Mouse (Mus musculus) hindbrain, embryonic 16.5 days (tissue): ENCODE results near the gene Ankrd44. TPM values are rescaled to one million over a fixed set of nuclear protein-coding genes. Genes with fewer than 3 reads are reported as not detected.

Source experiments
- ATAC-seq: fragments of 200-750 bp; cut with Nextera tagmentation; 2 replicates; pipeline ENCODE4 v1.8.0; 2017; ENCODE audit warnings: moderate TSS enrichment, moderate library complexity
- H3K27ac ChIP-seq: fragments of 300-500 bp; sonication (generic); 2 replicates; pipeline ENCODE4 v1.5.1; 2014; ENCODE audit warnings: low read depth, mild to moderate bottlenecking, control low read depth, low read length, moderate library complexity
- H3K27me3 ChIP-seq: fragments of 300-500 bp; sonication (generic); replicated peaks from 2 replicates; pipeline ENCODE4 v1.6.1; 2014; ENCODE audit warnings: low read length; ENCODE audit not compliant: control insufficient read depth, insufficient read depth
- H3K36me3 ChIP-seq: fragments of 300-500 bp; sonication (generic); 2 replicates; pipeline ENCODE4 v1.6.1; 2014; ENCODE audit warnings: mild to moderate bottlenecking, low read length, moderate library complexity, mixed read lengths; ENCODE audit not compliant: control insufficient read depth, insufficient read depth
- H3K4me1 ChIP-seq: fragments of 300-500 bp; sonication (generic); 2 replicates; pipeline ENCODE4 v1.6.1; 2014; ENCODE audit warnings: low read depth, low read length; ENCODE audit not compliant: control insufficient read depth, insufficient read depth
- H3K4me2 ChIP-seq: fragments of 300-500 bp; sonication (generic); 2 replicates; pipeline ENCODE4 v1.6.1; 2014; ENCODE audit warnings: mild to moderate bottlenecking, low read length, control low read depth, moderate library complexity
- H3K4me3 ChIP-seq: fragments of 300-500 bp; sonication (generic); 2 replicates; pipeline ENCODE4 v1.5.1; 2014; ENCODE audit warnings: mild to moderate bottlenecking, low read length, control low read depth, moderate library complexity
- H3K9ac ChIP-seq: fragments of 300-500 bp; sonication (generic); 2 replicates; pipeline ENCODE4 v1.6.1; 2014; ENCODE audit warnings: low read depth, mild to moderate bottlenecking, control low read depth, low read length, moderate library complexity
- H3K9me3 ChIP-seq: fragments of 300-500 bp; sonication (generic); 2 replicates; pipeline ENCODE4 v1.6.1; 2014; ENCODE audit warnings: mild to moderate bottlenecking, low read length, moderate library complexity; ENCODE audit not compliant: control insufficient read depth
- WGBS: fragments of 180-500 bp; shearing (Covaris S2); extraction: QIAGEN DNeasy Blood & Tissue Kit; methylation state at CpG from one replicate; pipeline ENCODE4 v1.1.7; 2014; 5-methylcytosine and 5-hydroxymethylcytosine counted together
- polyA plus RNA-seq: library from polyadenylated mRNA; unstranded; fragments of >200 nt; fragmentation: Nextera tagmentation; extraction: Ambion mirVana; gene quantifications from 2 replicates; pipeline ENCODE4 v1.2.1, GENCODE M21; 2015

Ankrd44 gene
- polyA plus RNA-seq, 1 experiment from 2014 or later: 19.5 TPM

- no peak overlapping the region for H3K9ac ChIP-seq
- no peak overlapping the region for H3K4me2 ChIP-seq
- no peaks in the 10 kb centered on the region for H3K36me3 ChIP-seq
- no peak overlapping the region for H3K4me3 ChIP-seq
- H3K4me1 ChIP-seq: peaks cover 4% of the 10 kb centered on the region; the same call in 1 of the 2 replicates
- no peak overlapping the region for H3K27ac ChIP-seq
- H3K27me3 ChIP-seq: no peaks in the 10 kb centered on the region
- H3K9me3 ChIP-seq: no peaks in the 10 kb centered on the region
- ATAC-seq: no peak
Measured at GRCm38 (mm10) chr1:54913063-54913335, 13.2 kb downstream of the Ankrd44 start.

GRCm38 (mm10) chr1:54912290-54913062 is 13.7 kb downstream of the Ankrd44 start:
- no peak overlapping the region for H3K9ac ChIP-seq
- no peak overlapping the region for H3K27ac ChIP-seq
- peaks cover 4% of the 10 kb centered on the region; the same call in 1 of the 2 replicates for H3K4me1 ChIP-seq
- 0 out of 2 replicates have a peak, but pooled peaks have one; percentile 31 for ATAC-seq
- no peaks in the 10 kb centered on the region for H3K36me3 ChIP-seq
- no peak overlapping the region for H3K4me2 ChIP-seq
- H3K9me3 ChIP-seq: no peaks in the 10 kb centered on the region
- 65% methylated on average over 7 of the region's 7 CpGs for WGBS
- H3K27me3 ChIP-seq: no peaks in the 10 kb centered on the region
- no peak overlapping the region for H3K4me3 ChIP-seq

DNA sequence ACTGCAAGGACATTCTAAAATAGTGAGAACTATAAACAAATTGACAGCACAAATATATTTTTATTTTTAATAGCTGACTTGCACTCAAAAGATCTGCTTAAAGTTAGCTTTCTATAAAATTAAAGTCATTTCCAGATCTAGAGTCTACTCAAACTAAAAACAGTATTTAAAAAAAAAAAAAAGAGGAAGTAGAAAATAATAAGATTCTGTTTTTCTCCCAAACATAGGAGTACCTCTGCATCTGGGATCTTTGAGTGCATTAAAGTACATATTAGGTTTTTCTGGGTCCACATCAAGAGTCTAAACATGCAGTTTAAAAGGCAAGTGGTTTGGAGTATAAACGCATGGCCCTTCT is 15.0 kb downstream of the Ankrd44 start:
- Histone ChIP-seq H3K4me3 (no peak overlapping the region), H3K9me3 (no peaks in the 10 kb centered on the region), H3K4me2 (no peak overlapping the region), H3K27me3 (no peaks in the 10 kb centered on the region), H3K4me1 (peaks cover 12% of the 10 kb centered on the region), H3K9ac (no peak overlapping the region), H3K36me3 (no peaks in the 10 kb centered on the region), H3K27ac (no peak overlapping the region)
- no peak for ATAC-seq
- WGBS: 100% methylated on average over 1 of the region's 1 CpGs

- Histone ChIP-seq H3K9ac (no peak overlapping the region), H3K9me3 (no peaks in the 10 kb centered on the region), H3K4me1 (peaks cover 14% of the 10 kb centered on the region), H3K27ac (no peak overlapping the region), H3K4me3 (no peak overlapping the region), H3K27me3 (no peaks in the 10 kb centered on the region), H3K4me2 (no peak overlapping the region), H3K36me3 (no peaks in the 10 kb centered on the region)
- no peak; the same call in 1 of the 2 replicates for ATAC-seq
- WGBS: 86% methylated on average over 5 of the region's 5 CpGs
Measured at GRCm38 (mm10) chr1:54910489-54911255, 15.5 kb downstream of the Ankrd44 start.

GRCm38 (mm10) chr1:54908786-54909185 is 17.4 kb downstream of the Ankrd44 start:
- H3K27me3 ChIP-seq: no peaks in the 10 kb centered on the region
- H3K9ac ChIP-seq: no peak overlapping the region
- no peak overlapping the region for H3K4me2 ChIP-seq
- no peak for ATAC-seq
- H3K36me3 ChIP-seq: no peaks in the 10 kb centered on the region
- H3K4me3 ChIP-seq: no peak overlapping the region
- no peaks in the 10 kb centered on the region for H3K9me3 ChIP-seq
- H3K4me1 ChIP-seq: peaks cover 14% of the 10 kb centered on the region
- no peak overlapping the region for H3K27ac ChIP-seq
- 88% methylated on average over 3 of the region's 3 CpGs for WGBS

GRCm38 (mm10) chr1:54907066-54907639 is 19.0 kb downstream of the Ankrd44 start:
- H3K4me1 ChIP-seq: peaks cover 10% of the 10 kb centered on the region
- ATAC-seq: no peak
- H3K27ac ChIP-seq: no peak overlapping the region
- no peaks in the 10 kb centered on the region for H3K27me3 ChIP-seq
- WGBS: 53% methylated on average over 15 of the region's 15 CpGs
- no peaks in the 10 kb centered on the region for H3K36me3 ChIP-seq
- H3K4me2 ChIP-seq: no peak overlapping the region
- H3K9me3 ChIP-seq: no peaks in the 10 kb centered on the region
- H3K4me3 ChIP-seq: no peak overlapping the region
- H3K9ac ChIP-seq: peak overlapping the region; percentile 18

DNA sequence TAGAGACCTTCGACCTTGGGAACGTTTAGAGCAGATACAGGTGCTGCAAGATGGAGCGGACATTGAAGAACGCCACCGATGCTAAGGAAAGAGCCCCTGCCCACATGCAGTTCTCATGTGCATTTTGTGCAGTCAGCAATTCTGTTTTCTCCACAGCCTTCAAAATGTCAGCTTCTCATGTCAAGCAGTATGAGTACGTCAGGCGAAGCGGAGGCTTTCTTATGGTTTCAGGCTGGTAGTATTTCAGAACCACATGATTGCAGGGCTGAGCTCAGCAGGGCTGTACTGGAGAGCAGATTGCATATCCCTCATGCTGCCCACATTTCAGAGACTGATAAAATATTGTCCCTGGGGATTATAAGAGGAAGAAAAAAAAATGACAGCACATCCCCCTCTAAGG is 19.9 kb downstream of the Ankrd44 start:
- no peak overlapping the region for H3K9ac ChIP-seq
- peaks cover 10% of the 10 kb centered on the region for H3K4me1 ChIP-seq
- ATAC-seq: peak; percentile 58
- no peak overlapping the region for H3K4me3 ChIP-seq
- H3K4me2 ChIP-seq: no peak overlapping the region
- H3K9me3 ChIP-seq: no peaks in the 10 kb centered on the region
- 72% methylated on average over 8 of the region's 8 CpGs for WGBS
- H3K27me3 ChIP-seq: no peaks in the 10 kb centered on the region
- no peak overlapping the region for H3K27ac ChIP-seq
- H3K36me3 ChIP-seq: no peaks in the 10 kb centered on the region

- Histone ChIP-seq H3K4me2 (no peak overlapping the region), H3K9ac (no peak overlapping the region), H3K36me3 (no peaks in the 10 kb centered on the region), H3K27me3 (no peaks in the 10 kb centered on the region), H3K4me1 (peaks cover 10% of the 10 kb centered on the region), H3K9me3 (no peaks in the 10 kb centered on the region), H3K27ac (no peak overlapping the region), H3K4me3 (no peak overlapping the region)
- no peak for ATAC-seq
- 77% methylated on average over 7 of the region's 7 CpGs for WGBS
Measured at GRCm38 (mm10) chr1:54905632-54906031, 20.6 kb downstream of the Ankrd44 start.

GRCm38 (mm10) chr1:54904165-54904564 is 22.0 kb downstream of the Ankrd44 start:
- Histone ChIP-seq H3K9ac (no peak overlapping the region), H3K4me3 (no peak overlapping the region), H3K36me3 (no peaks in the 10 kb centered on the region), H3K27me3 (no peaks in the 10 kb centered on the region), H3K27ac (no peak overlapping the region), H3K4me2 (no peak overlapping the region), H3K4me1 (peaks cover 15% of the 10 kb centered on the region), H3K9me3 (no peaks in the 10 kb centered on the region)
- 91% methylated on average over 2 of the region's 2 CpGs for WGBS
- no peak for ATAC-seq
